Mouse (Mus musculus) Patski (cell line): ENCODE results near the gene Ppp1r3e. TPM values are rescaled to one million over a fixed set of nuclear protein-coding genes. Genes with fewer than 3 reads are reported as not detected.

Source experiments
- ATAC-seq: fragments of 100-300 bp; one replicate; pipeline ENCODE4 v1.8.0; 2021
- CTCF ChIA-PET: fragments of 350-600 bp; sonication (Branson Sonifier 250); formaldehyde crosslinking; loops from one replicate; lab custom pipeline; 2022; ENCODE audit warnings: inconsistent platforms; lab: Charles Lee
- POLR2A ChIA-PET: fragments of 350-600 bp; sonication (Branson Sonifier 250); formaldehyde crosslinking; loops from one replicate; lab custom pipeline; 2022; ENCODE audit warnings: antibody characterized with exemption, inconsistent platforms; lab: Charles Lee
- DNase-seq: peaks from one replicate; pipeline ENCODE4 v3.0.0-alpha.2; 2011; ENCODE audit warnings: low read depth, low spot score
- H3K27me3 ChIP-seq: fragments of 371-371 bp; one replicate; pipeline ENCODE4 v1.5.1; 2021
- CTCF ChIP-seq: fragments of 100-300 bp; IDR thresholded peaks from one replicate; pipeline ENCODE4 v1.5.1; 2021
- in situ Hi-C: fragments of 300-500 bp; cut with MboI; formaldehyde crosslinking; loops from 3 replicates; pipeline ENCODE4 v1.11.1; 2018; ENCODE audit warnings: low pct_unique_long_range_greater_than_20kb, mixed read lengths
- polyA plus RNA-seq: library from polyadenylated mRNA; unstranded; gene quantifications from one replicate; pipeline ENCODE4 v1.2.3, GENCODE M21; 2021

Gene Ppp1r3e
- polyA plus RNA-seq, 1 experiment from 2014 or later = 4.4 TPM

- DNase-seq (no peak), ATAC-seq (peak; percentile 86)
- ChIA-PET POLR2A (interaction anchor here (0.7 to 1.0 kb wide), 2 partner anchors 9 to 11 kb away, joined by 3 to 4 read pairs; no protein-coding TSS in a partner anchor), CTCF (interaction anchor here (1.4 to 2.6 kb wide), 2 partner anchors 11 to 132 kb away, joined by 3 to 6 read pairs; partner anchors contain the start of gene Ngdn)
- no peak for TF ChIP-seq CTCF
- H3K27me3 ChIP-seq = no peaks in the 10 kb centered on the region
- in situ Hi-C loops = loop anchor here (25.0 kb wide), 1 partner anchor 704 kb away; the partner anchor contains the start of genes Emc9, Fitm1, Psme1 and Psme2
Measured at GRCm38 (mm10) chr14:54883154-54884021, 6.0 kb upstream of the Ppp1r3e start, which contains the start of the genes Bcl2l2 and Gm20521. Gene Bcl2l2 (plus strand): TSS chr14:54883377. Gene Gm20521 (plus strand): TSS chr14:54883441.

- TF ChIP-seq CTCF = no peak
- no peaks in the 10 kb centered on the region for H3K27me3 ChIP-seq
- in situ Hi-C loops = loop anchor here (25.0 kb wide), 1 partner anchor 711 kb away; the partner anchor contains the start of genes Emc9, Fitm1, Psme1 and Psme2
- DNase-seq = no peak
- POLR2A ChIA-PET = interaction anchor here (0.8 to 1.3 kb wide), 3 partner anchors 13 to 129 kb away, joined by 3 to 5 read pairs (median 4); no protein-coding TSS in a partner anchor
- CTCF ChIA-PET = no interaction called here
- ATAC-seq = peak; percentile 89
Measured at GRCm38 (mm10) chr14:54876539-54877047, 757 bp downstream of the Ppp1r3e start.

GRCm38 (mm10) chr14:54875844-54876538, 1.4 kb downstream of the Ppp1r3e start:
- peak; percentile 37 for ATAC-seq
- in situ Hi-C loops = loop anchor here (25.0 kb wide), 1 partner anchor 711 kb away; the partner anchor contains the start of genes Emc9, Fitm1, Psme1 and Psme2
- CTCF ChIA-PET = no interaction called here
- H3K27me3 ChIP-seq = no peaks in the 10 kb centered on the region
- no peak for DNase-seq
- TF ChIP-seq CTCF = no peak
- POLR2A ChIA-PET = interaction anchor here (0.8 to 1.3 kb wide), 3 partner anchors 13 to 130 kb away, joined by 3 to 5 read pairs (median 4); no protein-coding TSS in a partner anchor

- POLR2A ChIA-PET = interaction anchor here (1.4 kb wide), 1 partner anchor 11 kb away, joined by 3 read pairs; no protein-coding TSS in a partner anchor
- CTCF ChIA-PET = no interaction called here
- no peak for ATAC-seq
- no peaks in the 10 kb centered on the region for H3K27me3 ChIP-seq
- TF ChIP-seq CTCF = no peak
- in situ Hi-C loops = no loop called here
- DNase-seq = no peak
Measured at GRCm38 (mm10) chr14:54874165-54874564, 3.2 kb downstream of the Ppp1r3e start.

GRCm38 (mm10) chr14:54870861-54871260, 6.5 kb downstream of the Ppp1r3e start, which contains the start of gene Homez:
Gene Homez (minus strand): TSS chr14:54870961.
- in situ Hi-C loops = no loop called here
- ChIA-PET POLR2A (no interaction called here), CTCF (no interaction called here)
- no peak for TF ChIP-seq CTCF
- no peak for DNase-seq
- ATAC-seq = no peak
- H3K27me3 ChIP-seq = no peaks in the 10 kb centered on the region

GRCm38 (mm10) chr14:54868026-54868425, 9.3 kb downstream of the Ppp1r3e start:
- no peak for TF ChIP-seq CTCF
- in situ Hi-C loops = no loop called here
- H3K27me3 ChIP-seq = no peaks in the 10 kb centered on the region
- ATAC-seq (no peak), DNase-seq (no peak)
- ChIA-PET POLR2A (no interaction called here), CTCF (no interaction called here)

- ATAC-seq (no peak), DNase-seq (no peak)
- in situ Hi-C loops = no loop called here
- no peaks in the 10 kb centered on the region for H3K27me3 ChIP-seq
- ChIA-PET CTCF (interaction anchor here (1.1 to 1.3 kb wide), 2 partner anchors 13 to 148 kb away, joined by 3 read pairs; partner anchors contain the start of gene Ngdn), POLR2A (no interaction called here)
- peak; percentile 62 for TF ChIP-seq CTCF
Measured at GRCm38 (mm10) chr14:54866936-54867335, 10.4 kb downstream of the Ppp1r3e start.

GRCm38 (mm10) chr14:54866268-54866667, 11.1 kb downstream of the Ppp1r3e start:
- DNase-seq = no peak
- no peak for ATAC-seq

GRCm38 (mm10) chr14:54865626-54866025, 11.7 kb downstream of the Ppp1r3e start:
- no peaks in the 10 kb centered on the region for H3K27me3 ChIP-seq
- CTCF ChIA-PET = interaction anchor here (1.1 to 1.3 kb wide), 2 partner anchors 14 to 150 kb away, joined by 3 read pairs; partner anchors contain the start of gene Ngdn
- in situ Hi-C loops = no loop called here
- POLR2A ChIA-PET = interaction anchor here (0.6 to 1.2 kb wide), 2 partner anchors 15 to 29 kb away, joined by 3 to 7 read pairs; no protein-coding TSS in a partner anchor
- DNase-seq = no peak
- TF ChIP-seq CTCF = no peak
- no peak for ATAC-seq

More at GRCm38 (mm10) chr14:54866268-54866667, 11.1 kb downstream of the Ppp1r3e start:
- no peaks in the 10 kb centered on the region for H3K27me3 ChIP-seq
- CTCF ChIA-PET = interaction anchor here (1.1 to 1.3 kb wide), 2 partner anchors 13 to 149 kb away, joined by 3 read pairs; partner anchors contain the start of gene Ngdn
- no peak for TF ChIP-seq CTCF
- POLR2A ChIA-PET = no interaction called here
- in situ Hi-C loops = no loop called here
